Mouse (Mus musculus) small intestine, adult 2 months (tissue): ENCODE measurements around the gene Mthfsd. TPM values are rescaled to one million over a fixed set of nuclear protein-coding genes. Genes with fewer than 3 reads are reported as not detected.

Experiments
- H3K27ac ChIP-seq: fragments of 200-500 bp; 2 replicates; pipeline ENCODE4 v1.5.1; 2012; ENCODE audit warnings: low read depth, low read length, control low read depth, inconsistent platforms; ENCODE audit not compliant: insufficient read depth
- H3K27me3 ChIP-seq: fragments of 200-500 bp; 2 replicates; pipeline ENCODE4 v1.6.1; 2012; ENCODE audit warnings: mild to moderate bottlenecking, moderate library complexity, low read length, inconsistent platforms; ENCODE audit not compliant: control insufficient read depth, insufficient read depth
- H3K36me3 ChIP-seq: fragments of 200-500 bp; 2 replicates; pipeline ENCODE4 v1.6.1; 2012; ENCODE audit warnings: mild to moderate bottlenecking, low read length, control low read depth, inconsistent platforms; ENCODE audit not compliant: control insufficient read depth, insufficient read depth
- H3K4me1 ChIP-seq: fragments of 200-500 bp; 2 replicates; pipeline ENCODE4 v1.6.1; 2012; ENCODE audit warnings: low read length, inconsistent platforms, mixed read lengths; ENCODE audit not compliant: control insufficient read depth, insufficient read depth, insufficient read length
- H3K4me3 ChIP-seq: fragments of 200-500 bp; 2 replicates; pipeline ENCODE4 v1.5.1; 2012; ENCODE audit warnings: low read depth, mild to moderate bottlenecking, control low read depth, inconsistent platforms, low read length, moderate library complexity
- CTCF ChIP-seq: fragments of 200-500 bp; IDR thresholded peaks from 2 replicates; pipeline ENCODE4 v1.5.1; 2012; ENCODE audit warnings: low read depth, mild to moderate bottlenecking, control low read depth, inconsistent platforms, low read length, moderate library complexity, mixed read lengths; ENCODE audit not compliant: insufficient replicate concordance, insufficient read length; ENCODE audit errors: extremely low read depth
- POLR2A ChIP-seq: fragments of 200-500 bp; IDR thresholded peaks from 2 replicates; pipeline ENCODE4 v1.6.1; 2012; ENCODE audit warnings: low read depth, mild to moderate bottlenecking, control low read depth, inconsistent platforms, low read length, moderate library complexity
- WGBS: fragments of 180-500 bp; shearing (Covaris S2); methylation state at CpG from one replicate; pipeline ENCODE4 v1.1.7; 2018; 5-methylcytosine and 5-hydroxymethylcytosine counted together
- polyA plus RNA-seq: library from polyadenylated mRNA; depleted of rRNA; stranded (reverse); fragments of >200 nt; gene quantifications from 2 replicates; pipeline ENCODE4 v1.2.3, GENCODE M21; 2012

Gene Mthfsd
- polyA plus RNA-seq, 1 experiment: 23.4 TPM

DNA sequence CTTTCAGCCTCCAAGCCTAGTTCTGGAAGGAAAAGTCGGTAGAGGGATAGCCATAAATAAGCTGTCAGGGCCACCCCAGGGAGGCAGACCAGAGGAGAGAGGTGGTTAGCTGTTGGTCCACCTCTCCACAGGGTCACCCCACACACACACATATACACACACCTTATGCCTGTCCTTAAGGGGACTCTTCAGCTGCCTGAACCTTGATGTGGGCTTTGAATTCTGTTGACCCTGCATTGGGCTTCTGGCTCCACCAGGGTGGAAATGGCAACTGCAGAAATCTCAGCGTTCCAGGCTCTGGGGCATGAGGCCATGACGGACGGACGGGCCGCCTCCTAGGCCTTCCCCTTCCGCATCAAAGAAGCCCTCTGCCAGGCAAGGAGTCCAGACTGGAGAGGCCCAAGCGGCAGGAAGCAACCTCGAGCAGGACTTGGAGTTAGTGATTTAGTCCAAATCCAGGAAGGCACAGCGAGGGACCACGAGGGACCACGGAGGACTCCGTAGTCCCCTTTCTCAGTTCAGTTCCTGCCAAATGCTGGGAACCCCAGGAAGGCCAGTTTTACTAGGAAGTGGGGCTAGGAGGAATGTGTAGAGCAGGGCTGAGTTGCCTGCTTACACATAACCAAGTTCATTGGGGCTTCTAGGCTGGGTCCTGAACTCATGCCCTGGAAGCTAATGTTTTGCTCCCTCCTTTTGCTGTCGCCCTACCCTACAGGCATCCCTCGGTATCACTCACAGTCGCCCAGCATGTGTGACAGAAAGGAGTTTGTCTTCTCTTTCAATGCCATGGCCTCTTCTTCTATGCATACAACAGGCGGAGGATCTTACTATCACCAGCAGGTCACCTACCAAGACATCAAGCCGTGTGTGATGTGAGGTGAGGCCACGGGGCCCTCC lies 21.9 kb downstream of the Mthfsd start:
- Histone ChIP-seq H3K27ac (peak overlapping the region; percentile 44), H3K4me3 (peak overlapping the region; percentile 66), H3K36me3 (no peaks in the 10 kb centered on the region; the same call in 1 of the 2 replicates), H3K4me1 (peaks cover 3% of the 10 kb centered on the region; the same call in 1 of the 2 replicates), H3K27me3 (peaks cover 62% of the 10 kb centered on the region)
- no peak for TF ChIP-seq CTCF
- no peak for TF ChIP-seq POLR2A
- WGBS: 40% methylated on average over 19 of the region's 19 CpGs

- WGBS: 81% methylated on average over 3 of the region's 3 CpGs
- H3K4me1 ChIP-seq: peaks cover 3% of the 10 kb centered on the region; the same call in 1 of the 2 replicates
- peaks cover 69% of the 10 kb centered on the region for H3K27me3 ChIP-seq
- H3K4me3 ChIP-seq: peak overlapping the region; percentile 66
- no peak for TF ChIP-seq CTCF
- no peak for TF ChIP-seq POLR2A
- no peaks in the 10 kb centered on the region; the same call in 1 of the 2 replicates for H3K36me3 ChIP-seq
- peak overlapping the region; percentile 44 for H3K27ac ChIP-seq
Measured at GRCm38 (mm10) chr8:121085561-121085960, 22.6 kb downstream of the Mthfsd start.

GRCm38 (mm10) chr8:121085011-121085410 lies 23.2 kb downstream of the Mthfsd start:
- Histone ChIP-seq H3K27me3 (peaks cover 68% of the 10 kb centered on the region), H3K27ac (peak overlapping the region; percentile 66), H3K4me3 (peak overlapping the region; percentile 66), H3K36me3 (no peaks in the 10 kb centered on the region; the same call in 1 of the 2 replicates), H3K4me1 (peaks cover 3% of the 10 kb centered on the region; the same call in 1 of the 2 replicates)
- 10% methylated on average over 30 of the region's 30 CpGs for WGBS
- no peak for TF ChIP-seq POLR2A
- no peak for TF ChIP-seq CTCF

DNA sequence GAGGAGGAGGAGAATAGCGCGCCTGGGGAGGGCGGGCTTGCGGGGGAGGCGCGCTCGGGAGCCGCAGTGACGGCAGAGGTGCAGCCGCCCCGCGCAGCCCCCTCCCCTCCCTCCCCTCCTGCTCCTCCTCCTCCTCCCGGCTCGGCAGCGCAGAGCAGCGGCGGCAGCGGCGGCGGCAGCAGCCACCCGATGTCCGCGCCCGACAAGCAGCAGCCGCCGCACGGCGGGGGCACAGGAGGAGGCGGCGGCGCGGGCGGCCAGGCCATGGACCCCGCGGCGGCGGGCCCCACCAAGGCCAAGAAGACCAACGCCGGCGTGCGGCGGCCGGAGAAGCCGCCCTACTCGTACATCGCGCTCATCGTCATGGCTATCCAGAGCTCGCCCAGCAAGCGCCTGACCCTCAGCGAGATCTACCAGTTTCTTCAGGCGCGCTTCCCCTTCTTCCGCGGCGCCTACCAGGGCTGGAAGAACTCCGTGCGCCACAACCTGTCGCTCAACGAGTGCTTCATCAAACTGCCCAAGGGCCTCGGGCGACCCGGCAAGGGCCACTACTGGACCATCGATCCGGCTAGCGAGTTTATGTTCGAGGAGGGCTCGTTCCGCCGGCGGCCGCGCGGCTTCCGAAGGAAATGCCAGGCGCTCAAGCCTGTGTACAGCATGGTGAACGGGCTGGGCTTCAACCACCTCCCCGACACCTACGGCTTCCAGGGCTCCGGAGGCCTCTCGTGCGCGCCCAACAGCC lies 23.8 kb downstream of the Mthfsd start, which contains the start of gene Foxf1:
Gene Foxf1 (plus strand): TSS at position 177 of the 742 bp plus-strand sequence.
- Histone ChIP-seq H3K36me3 (no peaks in the 10 kb centered on the region; the same call in 1 of the 2 replicates), H3K27ac (peak within 1 kb of the TSS; percentile 93), H3K4me1 (peaks cover 3% of the 10 kb centered on the region; the same call in 1 of the 2 replicates), H3K4me3 (peak within 1 kb of the TSS; percentile 71), H3K27me3 (peaks cover 67% of the 10 kb centered on the region)
- TF ChIP-seq CTCF (no peak), POLR2A (no peak; the same call in 1 of the 2 replicates)
- WGBS: 2% methylated on average over 73 of the region's 83 CpGs

- TF ChIP-seq CTCF (no peak), POLR2A (no peak)
- Histone ChIP-seq H3K27me3 (peaks cover 65% of the 10 kb centered on the region), H3K36me3 (no peaks in the 10 kb centered on the region; the same call in 1 of the 2 replicates), H3K27ac (peak overlapping the region; percentile 93; the same call in 1 of the 2 replicates), H3K4me1 (peaks cover 3% of the 10 kb centered on the region; the same call in 1 of the 2 replicates), H3K4me3 (peak overlapping the region; percentile 71)
- 4% methylated on average over 22 of the region's 27 CpGs for WGBS
Measured at GRCm38 (mm10) chr8:121083936-121084209, 24.3 kb downstream of the Mthfsd start.

DNA sequence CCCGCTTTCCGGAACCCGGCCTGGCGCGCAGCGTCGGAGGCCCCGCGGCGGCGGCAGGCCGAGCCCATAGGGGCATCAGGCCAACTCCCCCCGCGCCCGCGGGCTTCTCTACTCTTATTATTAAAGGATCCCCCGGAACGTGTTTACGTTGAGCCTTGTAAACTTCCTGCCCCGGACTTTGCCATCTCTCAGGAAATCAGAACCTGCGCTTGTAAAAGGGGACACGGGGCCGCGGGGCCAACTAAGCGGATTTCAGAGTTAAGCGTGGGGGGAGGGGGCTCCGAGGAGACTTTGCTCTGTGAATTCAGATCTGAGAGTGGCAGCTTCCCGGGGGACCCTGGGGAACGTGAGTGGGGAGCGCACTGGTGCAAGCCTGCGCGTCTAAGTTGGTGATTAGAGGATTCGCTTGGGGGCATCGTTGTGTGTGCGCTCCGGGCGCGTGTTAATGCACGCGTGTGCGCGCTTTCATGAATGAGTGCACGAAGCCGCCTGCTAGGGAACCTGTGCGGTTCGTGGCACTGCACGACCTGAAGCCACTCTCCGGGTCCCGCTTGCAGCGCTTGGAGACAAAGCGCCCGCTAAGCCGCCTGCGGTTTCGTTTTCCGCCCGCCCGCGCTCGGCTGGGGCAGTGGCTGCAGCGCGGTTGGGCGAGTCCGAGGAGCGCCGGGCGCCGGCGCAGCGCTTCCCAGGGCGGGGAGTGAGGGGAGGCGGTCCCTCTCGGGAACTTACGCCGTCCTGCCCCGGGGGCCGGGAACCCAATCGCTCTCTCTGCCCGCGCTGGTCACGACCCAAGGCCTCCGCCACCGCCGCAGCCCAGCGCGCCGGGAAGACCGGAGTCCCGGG lies 24.9 kb downstream of the Mthfsd start:
- H3K27me3 ChIP-seq: peaks cover 59% of the 10 kb centered on the region
- peaks cover 3% of the 10 kb centered on the region; the same call in 1 of the 2 replicates for H3K4me1 ChIP-seq
- H3K4me3 ChIP-seq: peak overlapping the region; percentile 71
- no peak for TF ChIP-seq POLR2A
- no peak for TF ChIP-seq CTCF
- peak overlapping the region; percentile 93 for H3K27ac ChIP-seq
- WGBS: under 1% methylated on average over 89 of the region's 89 CpGs
- no peaks in the 10 kb centered on the region; the same call in 1 of the 2 replicates for H3K36me3 ChIP-seq
